Mouse (Mus musculus): ENCODE results near the gene Apoh. TPM values are rescaled to one million over a fixed set of nuclear protein-coding genes. Genes with fewer than 3 reads are reported as not detected.

The Apoh gene
- not detected in 2 replicates for total RNA-seq (2015)
- total RNA-seq (2017), result not detected in 2 replicates

DNA sequence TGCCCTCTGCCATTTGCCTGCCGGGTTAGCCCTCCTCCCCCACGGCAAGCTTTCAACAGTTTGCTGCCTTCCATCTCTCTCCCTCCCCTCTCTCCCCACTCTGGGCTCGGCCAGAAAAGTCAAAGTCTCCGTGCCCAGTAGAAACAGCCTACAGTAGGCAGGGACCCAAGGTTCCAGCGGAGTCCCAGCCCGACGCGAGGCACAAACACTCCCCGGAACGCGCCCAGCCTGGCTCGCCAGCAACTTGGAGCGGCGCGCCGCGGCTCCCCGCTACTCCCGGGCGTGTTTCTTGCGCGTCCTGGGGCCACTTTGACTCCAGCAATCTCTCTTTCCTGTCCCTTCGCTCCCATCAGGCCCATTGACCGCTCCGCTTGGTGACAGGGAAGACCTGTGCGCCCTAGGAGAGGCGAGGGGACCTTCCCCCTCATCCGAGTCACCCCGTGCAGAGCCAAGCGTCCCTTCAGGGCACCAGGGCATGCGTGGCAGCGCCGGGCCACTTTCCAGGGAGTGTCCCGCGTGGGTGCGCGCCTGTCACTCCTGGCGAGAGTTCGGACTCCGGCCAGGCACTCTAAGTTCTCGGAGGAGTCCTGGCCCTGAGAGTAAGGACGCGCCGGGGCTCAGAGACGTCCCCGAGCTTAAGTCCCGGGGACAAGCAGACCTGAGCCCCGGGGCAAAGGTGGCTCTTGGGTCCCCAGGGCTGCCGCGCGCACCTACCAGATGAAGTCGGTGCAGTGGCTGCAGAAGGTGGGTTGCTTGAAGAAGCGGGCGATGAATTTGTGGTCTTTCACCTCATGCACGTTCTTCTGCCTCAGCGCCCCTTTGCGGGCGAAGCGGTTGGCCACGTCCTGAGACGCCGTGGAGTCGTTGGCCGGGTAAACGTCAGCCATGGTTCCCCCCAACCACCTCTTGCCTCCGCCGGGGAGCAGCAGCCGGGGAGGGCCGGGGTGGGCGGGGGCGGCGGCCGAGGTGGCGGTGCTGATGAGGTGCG lies at the start of gene Apoh:
TSS of gene Apoh (plus strand) at position 574 of the 988 bp plus-strand sequence.
- peak; percentile 18 for ATAC-seq (replicated peaks; ENCODE audit: poor library complexity)

DNA sequence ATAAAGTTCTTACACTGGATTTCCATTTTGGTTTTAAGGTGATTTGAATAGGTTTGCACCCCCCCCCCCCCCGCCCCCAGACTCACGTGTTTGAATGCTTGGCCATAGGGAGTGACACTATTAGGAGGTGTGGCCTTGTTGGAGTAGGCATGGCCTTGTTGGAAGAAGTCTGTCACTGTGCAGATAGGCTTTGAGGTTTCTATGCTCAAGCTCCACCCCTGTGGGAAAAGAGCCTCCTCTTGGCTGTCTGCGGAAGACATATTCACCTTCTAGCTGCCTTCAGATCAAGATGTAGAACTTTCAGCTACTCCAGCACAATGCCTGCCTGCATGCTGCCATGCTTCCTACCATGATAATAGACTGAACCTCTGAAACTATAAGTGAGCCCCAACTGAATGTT lies 49.3 kb upstream of the Apoh start:
- peak; percentile 90 for ATAC-seq (replicated peaks; ENCODE audit: poor library complexity)

DNA sequence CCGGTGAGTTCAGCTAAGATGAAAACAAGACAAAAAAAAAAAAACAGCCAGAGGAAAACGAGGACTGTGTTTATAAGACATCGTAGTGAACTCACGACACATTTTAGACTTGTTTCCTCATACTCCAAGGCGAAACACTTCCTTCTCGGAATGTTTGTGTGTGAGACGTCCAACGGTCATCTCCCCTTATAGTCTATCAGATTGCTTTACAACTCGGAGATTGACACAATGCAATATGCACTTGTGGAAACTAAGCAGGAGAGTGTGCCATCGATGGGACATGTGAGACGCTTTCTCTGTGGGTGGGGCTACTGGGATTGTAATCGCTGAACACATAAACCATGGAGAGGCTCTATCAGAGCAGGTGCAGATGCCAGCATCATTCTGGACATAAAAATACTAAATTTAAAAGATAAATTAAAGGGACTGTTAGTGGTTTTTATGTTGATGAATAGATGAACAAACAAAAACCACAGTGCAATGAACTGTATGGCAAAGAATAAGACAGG lies 48.8 kb upstream of the Apoh start:
- peak; percentile 68 for ATAC-seq (replicated peaks; ENCODE audit: poor library complexity)

DNA sequence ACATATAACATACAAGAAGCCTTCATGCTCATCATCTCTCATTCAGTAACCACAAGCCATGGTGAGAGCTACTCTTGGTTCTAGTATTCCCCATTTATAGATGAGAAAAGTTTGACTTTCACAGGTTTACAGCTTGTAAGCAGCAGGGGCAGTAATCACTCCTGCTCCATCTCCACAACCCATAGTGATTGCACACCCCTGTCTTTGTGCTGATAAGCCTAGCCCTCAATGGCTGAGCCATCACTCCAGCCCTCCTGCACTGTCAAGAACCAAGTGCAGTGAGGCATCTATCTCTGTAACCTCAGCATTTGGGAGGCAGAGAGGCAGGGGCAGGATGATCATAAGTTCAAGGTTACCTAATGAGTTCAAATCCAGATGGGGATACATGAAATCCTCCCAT lies 47.8 kb upstream of the Apoh start:
- peak; percentile 56 for ATAC-seq (replicated peaks; ENCODE audit: poor library complexity)

DNA sequence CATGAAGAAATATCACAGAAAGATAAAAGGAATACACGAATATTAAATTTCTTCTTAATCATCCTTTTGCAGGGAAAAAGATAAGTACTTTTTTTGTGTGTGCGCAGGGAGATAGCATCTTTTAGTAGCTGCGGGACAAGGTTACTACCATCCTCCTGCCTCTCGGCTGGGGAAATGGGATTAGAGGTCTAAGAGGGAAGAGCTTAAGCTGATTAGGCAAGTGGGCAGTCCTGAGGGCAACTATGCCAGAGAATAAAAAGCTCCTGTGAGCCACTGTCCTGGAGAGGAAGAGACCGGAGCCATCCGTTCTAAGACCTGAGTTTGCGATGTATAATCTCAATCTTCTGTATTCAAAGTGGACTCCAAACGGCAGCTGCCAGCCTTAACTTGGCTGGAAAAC lies 45.2 kb upstream of the Apoh start:
- no peak for ATAC-seq (replicated peaks; ENCODE audit: poor library complexity)

DNA sequence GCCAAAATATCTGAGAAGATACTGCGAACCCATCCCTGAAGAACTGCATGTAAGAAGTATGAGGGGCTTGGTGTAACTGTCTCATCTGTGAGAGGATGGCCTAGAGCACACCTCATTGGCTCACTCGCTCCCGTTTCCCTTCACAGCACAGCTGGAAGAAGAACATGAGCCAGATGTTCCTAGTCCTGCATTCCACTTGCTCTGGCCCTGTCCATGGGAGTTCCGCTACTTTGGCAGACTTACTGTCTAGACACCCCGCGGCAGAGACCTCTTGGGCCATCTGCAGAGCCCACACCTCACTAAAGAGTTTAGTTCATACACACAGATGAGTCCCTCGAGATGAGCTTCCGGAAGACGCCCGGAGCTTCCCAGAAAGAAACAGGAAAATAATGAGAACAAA lies 43.2 kb upstream of the Apoh start:
- no peak for ATAC-seq (replicated peaks; ENCODE audit: poor library complexity)

DNA sequence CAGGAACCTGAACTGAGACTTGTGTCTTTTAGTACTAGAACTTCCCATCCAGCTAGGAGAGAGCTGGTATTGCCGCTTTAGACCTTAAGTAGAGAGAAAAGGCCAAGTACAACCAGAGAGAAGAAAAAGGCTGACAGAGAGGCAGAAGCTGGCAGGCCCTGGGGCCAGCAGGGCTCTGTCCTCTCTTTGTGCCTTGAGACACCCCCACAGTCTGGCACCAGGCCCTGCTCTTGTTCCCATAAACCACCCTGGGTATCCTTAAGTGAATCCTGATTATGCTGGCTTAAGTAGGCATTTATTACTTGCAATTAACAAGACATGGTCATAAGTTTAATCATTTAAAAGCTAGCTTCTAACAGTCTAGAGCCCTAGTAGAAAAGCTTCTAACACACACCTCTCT lies 42.7 kb upstream of the Apoh start:
- ATAC-seq (replicated peaks; ENCODE audit: poor library complexity), result no peak

DNA sequence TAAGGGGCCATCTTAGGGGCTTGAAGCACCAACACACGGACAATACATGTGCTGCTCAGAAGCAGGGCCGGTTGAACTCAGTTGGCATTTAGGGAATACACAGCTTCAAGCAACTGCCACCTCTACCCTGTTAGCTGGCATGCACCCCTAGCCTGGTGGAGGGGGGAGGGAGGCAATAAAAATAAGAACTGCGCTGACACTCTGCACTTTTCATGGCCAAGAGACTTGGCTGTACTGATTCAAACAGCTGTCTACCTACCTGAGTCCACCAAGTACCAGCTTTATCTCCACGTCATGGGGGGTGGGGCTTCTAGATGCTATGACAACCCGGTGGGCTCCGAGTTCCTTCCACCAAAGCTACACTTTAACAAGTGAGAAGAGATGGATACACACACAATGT lies 42.1 kb upstream of the Apoh start:
- no peak for ATAC-seq (replicated peaks; ENCODE audit: poor library complexity)

DNA sequence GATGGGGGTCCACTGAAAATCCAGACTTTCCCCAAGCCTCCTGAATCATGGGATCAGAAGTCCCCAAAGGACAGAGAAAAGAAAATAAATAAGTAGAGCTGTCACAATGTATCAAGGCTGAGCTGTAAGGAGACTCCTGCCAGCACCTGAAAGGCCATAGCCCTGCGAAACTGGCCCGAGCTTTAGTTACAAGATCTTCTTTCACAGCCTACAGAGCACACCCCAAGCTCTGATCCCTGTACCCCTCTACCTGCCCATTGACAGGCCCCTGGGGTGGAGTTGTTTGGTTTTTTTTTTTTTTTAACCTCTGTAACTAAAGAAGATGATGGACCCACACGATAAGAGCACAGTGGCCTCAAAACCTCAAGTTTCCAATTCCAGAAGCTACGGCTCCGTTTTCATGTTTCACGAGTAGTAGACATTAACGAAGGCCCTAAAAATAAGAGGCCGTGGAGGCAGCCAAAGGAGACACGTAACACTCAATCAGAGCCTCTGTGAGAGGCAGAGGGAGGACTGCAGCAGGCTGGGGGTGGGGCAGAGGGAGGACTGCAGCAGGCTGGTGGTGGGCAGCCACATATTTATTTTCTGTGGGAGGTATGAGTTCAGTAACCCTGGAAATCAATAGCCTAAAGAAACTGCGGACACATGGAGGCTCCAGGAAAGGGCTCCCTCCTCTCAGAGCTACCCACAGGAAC lies 41.2 kb upstream of the Apoh start:
- no peak for ATAC-seq (replicated peaks; ENCODE audit: poor library complexity)

DNA sequence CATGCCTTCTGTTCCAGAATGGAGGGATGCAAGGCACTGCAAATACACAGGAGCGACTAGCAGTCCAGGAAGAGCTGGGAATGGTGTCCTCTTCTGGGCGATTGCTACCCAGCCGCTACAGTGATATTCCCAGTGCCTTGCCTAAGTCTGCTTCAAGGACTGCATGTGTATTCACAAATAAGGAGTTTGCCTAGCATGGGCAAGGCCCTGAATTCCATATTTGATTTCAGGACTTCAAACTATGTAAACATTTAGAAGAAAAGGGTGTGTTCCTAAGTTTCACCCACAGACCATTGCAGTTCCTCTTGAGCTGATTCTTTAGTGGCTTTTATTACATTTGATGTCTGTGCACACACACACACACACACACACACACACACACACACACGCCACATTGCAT lies 39.4 kb upstream of the Apoh start:
- ATAC-seq (replicated peaks; ENCODE audit: poor library complexity), result no peak

DNA sequence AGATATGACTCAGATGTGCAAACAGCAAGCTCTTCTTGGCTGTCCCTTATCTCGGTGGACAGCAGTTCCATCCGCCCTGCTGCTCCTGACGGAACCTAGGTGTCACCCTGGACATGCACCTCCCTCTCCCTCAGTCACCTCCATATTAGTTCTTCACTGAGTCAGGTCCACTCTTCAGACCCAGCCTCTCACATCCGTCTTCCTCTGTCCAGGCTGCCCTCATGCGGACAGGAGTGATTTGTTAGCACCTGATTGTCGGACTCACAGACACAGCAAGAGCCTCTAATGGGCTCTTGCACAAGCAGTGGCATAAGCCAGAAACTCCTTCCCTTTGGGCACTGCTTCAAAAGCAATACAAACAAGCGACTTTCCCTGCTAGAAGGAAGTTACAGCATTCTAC lies 35.9 kb upstream of the Apoh start:
- ATAC-seq (replicated peaks; ENCODE audit: poor library complexity), result no peak

DNA sequence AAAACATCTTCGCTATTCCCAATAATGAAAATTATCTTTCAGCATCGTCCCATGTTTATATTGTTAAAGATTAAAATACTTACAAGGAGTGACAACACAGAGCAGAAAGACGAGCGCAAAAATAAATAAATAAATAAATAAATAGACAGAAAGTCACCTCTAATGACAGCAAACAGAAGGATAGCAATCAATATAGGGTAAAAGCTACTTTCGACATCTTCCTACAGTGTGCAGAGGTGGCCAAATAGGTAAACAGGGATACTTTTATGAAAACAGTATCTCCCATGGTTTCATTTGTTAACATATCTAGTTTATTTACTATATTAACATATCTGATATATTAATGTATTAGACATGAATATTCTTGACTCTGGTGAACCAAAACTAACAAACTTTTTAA lies 34.9 kb upstream of the Apoh start:
- ATAC-seq (replicated peaks; ENCODE audit: poor library complexity), result no peak

DNA sequence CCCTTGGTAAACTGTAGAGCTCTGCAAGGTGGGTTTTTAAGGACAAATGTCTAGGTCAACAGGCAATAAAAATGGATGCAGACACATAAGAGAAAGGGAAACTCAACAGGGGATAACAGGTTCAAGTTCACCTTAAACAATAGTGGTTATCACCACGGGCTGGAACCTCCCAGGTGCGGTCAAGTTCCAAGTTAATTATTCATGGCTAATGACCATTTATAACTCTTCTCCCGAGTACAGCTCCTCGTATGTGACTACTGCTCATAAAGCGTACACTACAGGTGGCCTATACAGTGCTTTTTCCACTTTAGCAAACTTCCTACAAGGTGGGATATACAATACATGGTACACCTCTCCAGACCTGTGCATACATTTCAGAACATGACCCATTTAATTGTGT lies 33.4 kb upstream of the Apoh start:
- ATAC-seq (replicated peaks; ENCODE audit: poor library complexity), result no peak

DNA sequence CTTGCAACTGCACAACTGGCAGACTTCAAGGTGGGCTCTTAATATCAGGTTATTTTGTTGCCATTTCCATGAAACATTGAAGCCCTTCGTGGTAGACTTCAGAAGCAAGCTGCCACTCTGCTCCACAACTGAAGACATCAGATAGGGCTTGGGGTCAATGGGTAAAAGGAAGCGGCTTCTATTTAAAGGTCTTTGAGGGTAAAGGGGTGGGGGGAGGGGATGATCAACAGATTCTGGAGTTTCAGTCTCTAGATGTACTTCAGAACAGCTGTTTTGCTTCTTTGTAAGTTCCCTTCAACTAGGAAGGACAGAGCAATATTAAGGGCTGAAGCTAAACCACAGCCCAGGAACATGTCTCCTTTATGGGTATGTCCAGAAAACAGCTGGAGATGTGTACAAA lies 31.2 kb upstream of the Apoh start:
- 0 out of 2 replicates have a peak, but pooled peaks have one; percentile 20 for ATAC-seq (replicated peaks; ENCODE audit: poor library complexity)

DNA sequence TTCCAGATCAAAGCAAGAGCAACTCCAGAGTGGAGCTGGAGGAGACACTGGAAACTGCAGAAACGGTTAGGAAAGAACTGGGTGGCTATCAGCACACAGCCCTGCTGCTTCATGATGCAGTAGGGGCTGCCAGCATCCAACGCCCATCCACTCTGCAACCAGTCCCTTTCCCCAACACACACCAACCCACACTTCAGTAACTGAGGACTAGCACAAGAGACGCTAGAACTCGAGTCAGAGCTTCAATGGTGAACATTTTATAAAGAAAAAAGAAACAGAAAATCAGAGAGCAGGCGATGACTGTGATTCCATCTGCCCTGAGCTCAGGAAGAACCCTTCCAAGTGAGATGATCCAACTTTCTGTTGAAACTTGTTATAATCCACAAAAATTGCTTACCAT lies 30.6 kb upstream of the Apoh start:
- ATAC-seq (replicated peaks; ENCODE audit: poor library complexity), result no peak

DNA sequence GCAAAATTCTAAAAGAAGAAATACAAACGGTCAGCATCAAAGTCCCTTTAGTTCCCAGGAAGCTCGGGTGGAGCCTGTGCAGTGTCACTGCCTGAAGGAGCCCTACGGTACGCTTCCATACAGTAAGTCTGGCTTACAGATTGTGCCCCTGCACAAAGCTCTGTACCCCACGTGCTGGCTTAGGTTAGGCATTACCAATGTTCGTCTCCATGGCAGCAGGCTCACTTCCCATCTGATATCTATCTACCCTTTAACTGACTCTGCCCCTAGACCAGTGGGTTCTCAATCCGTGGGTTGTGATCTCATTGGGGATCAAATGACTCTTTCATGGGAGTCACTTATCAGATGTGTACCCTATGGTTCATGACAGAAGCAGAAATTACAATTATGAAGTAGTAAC lies 27.4 kb upstream of the Apoh start:
- no peak for ATAC-seq (replicated peaks; ENCODE audit: poor library complexity)

DNA sequence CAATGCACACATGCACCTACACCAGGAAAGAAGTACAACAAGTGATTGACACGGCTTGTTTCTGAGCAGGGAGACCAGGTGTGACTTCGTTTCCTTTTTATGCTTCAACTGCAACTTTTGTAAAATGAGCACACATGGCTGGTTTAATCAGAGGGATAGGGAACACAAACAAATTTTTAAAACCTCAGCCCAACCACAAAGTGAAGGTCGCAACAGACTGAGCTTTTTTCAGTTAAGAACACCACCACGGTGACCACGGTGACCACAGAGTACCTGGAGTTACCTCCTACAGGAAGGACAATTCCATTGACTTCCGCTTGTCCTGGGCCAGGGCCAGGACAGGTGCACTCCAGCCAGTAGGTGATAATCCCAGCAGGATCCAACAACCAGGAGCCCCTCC lies 25.3 kb upstream of the Apoh start:
- ATAC-seq (replicated peaks; ENCODE audit: poor library complexity), result no peak

DNA sequence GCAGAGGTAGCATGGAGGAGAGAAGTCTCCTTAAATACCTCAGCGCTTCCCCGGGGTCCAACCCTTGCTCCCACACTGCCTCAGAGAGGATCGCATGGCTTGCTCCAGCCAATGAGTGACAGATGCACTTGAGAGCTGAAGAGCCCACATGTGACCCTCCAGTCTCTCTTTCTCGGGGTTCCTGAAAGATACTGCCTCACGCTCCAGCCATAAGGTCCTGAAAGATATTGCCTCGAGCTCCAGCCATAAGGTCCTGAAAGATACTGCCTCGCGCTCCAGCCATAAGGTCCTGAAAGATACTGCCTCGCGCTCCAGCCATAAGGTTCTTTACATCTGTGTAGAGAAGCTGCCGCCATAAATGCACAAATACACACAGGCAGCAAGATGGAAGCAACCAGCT lies 24.0 kb upstream of the Apoh start:
- peak; percentile 17; the same call in 1 of the 2 replicates for ATAC-seq (replicated peaks; ENCODE audit: poor library complexity)

DNA sequence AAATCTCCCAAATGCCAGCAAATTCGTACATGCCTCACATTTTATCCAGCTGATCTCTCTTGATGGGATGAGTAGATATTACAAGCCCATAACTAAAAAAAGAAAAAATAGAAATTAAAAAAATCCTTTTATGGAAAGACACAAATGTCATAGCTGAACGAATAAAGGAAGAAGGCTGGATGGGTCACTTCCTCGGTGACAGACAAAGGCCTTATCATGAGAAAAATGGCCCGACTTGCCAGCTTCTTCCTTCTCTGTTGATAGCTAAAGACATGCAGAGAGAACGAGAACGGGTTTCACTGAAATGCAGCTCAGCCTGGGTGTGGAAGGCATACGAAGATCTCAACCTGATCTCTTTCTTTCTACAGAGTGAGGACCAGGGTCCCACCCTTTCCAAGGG lies 22.6 kb upstream of the Apoh start:
- no peak for ATAC-seq (replicated peaks; ENCODE audit: poor library complexity)

DNA sequence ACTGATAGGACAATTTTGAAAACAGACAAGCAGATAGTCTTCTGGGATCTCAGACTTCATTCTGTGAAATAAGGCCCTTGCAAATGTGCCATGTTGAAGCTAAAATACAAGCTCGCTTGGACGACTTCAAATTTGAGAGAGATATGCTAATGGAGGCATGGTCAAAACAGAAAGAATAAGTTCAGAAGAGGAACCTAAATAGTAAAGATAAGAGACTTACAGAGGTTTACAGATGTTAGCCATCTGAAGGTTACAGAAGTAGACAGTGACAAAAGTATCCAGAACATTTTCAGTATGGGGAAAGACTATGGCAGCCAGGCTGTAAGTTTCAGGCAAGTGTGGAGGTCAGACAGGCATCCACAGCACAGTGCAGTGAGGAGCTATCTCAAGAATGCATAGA lies 21.0 kb upstream of the Apoh start:
- ATAC-seq (replicated peaks; ENCODE audit: poor library complexity), result no peak

DNA sequence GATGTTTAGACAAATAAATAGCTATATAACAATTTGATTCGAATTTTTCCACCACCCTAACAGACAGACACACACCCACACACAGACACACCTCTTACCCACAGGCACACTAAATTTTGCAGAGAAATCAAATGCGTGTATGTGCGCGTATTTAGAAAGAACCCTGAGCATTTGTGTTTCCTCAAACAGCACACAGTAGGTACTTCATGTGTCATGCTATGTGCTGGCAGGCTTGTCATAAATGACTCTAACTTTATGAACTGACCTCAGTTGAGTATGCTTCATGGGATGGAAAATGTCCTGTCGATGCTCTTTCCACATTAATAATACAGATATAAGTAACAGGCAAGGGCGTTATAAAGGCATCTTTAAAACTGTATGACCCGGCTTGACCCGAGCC lies 17.2 kb upstream of the Apoh start:
- ATAC-seq (replicated peaks; ENCODE audit: poor library complexity), result no peak

DNA sequence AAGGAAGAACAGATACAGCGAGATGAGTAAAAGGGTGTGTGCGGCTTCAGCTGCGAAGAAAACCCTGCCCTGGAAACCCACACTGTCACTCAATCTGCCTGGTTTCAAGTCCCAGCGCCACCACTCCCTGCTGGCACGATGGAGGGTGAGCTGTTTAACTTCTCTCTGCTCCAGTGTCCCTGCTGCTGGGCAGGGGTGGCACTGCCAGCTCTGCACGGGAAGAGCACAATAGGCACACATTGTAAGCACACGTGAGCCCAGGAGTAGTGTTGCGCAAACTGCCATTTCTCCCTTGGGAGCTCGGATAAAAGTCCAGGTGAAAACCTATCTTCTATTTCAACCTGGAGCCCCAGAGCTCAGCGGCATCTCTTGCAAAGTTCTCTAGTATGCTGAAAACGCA lies 12.3 kb upstream of the Apoh start:
- no peak for ATAC-seq (replicated peaks; ENCODE audit: poor library complexity)

Measured in megakaryocyte progenitor cell, adult 5-6 weeks (primary cell).